Mouse (Mus musculus): ENCODE measurements at regions not wholly inside any gene's neighbourhood (a gene's known extent, or its start where the extent isn't known, plus 50 kb on each side); places are given as distances from the start of the nearest gene placed in this dataset.

DNA sequence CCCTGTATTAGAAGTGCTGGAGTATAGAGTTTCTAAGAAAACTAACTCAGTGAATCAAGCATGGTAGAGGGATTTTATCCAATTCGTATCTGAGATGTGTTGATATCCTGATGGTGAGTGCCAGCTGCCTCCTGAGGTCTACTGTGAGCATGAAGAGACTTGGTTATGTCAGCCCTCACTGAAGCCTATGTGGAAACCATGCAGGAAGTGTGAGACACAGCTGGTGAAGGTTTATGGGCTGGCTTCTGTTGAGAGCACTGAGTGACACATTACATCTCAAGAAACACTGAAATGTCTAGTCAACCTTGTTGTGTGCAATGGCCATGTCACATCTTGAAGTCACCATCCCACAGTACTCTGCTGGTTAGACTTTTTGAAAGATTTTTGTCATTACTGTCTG is 104.6 kb downstream of the Psmg1 start:
- no peak for TF ChIP-seq POLR2A (IDR thresholded peaks at IDR 0.05; ENCODE audit: insufficient read depth, low read depth, low read length)
- no peak for TF ChIP-seq CTCF (IDR thresholded peaks at IDR 0.05)
- TF ChIP-seq EP300 (IDR thresholded peaks at IDR 0.05; ENCODE audit: insufficient read depth, low read depth, low read length): no peak

All from heart, adult 2 months (tissue).